Mouse (Mus musculus) midbrain, embryonic 14.5 days (tissue): ENCODE measurements around the gene AI597479. TPM values are rescaled to one million over a fixed set of nuclear protein-coding genes. Genes with fewer than 3 reads are reported as not detected.

Experiments
- ATAC-seq: fragments of 200-750 bp; cut with Nextera tagmentation; 2 replicates; pipeline ENCODE4 v1.8.0; 2017; ENCODE audit warnings: moderate number of reproducible peaks, moderate library complexity; ENCODE audit not compliant: low FRiP score, low TSS enrichment
- DNase-seq: peaks from one replicate; pipeline ENCODE4 v3.0.0-alpha.2; 2015
- H3K27ac ChIP-seq: fragments of 300-500 bp; sonication (generic); replicated peaks from 2 replicates; pipeline ENCODE4 v1.5.1; 2014; ENCODE audit warnings: mild to moderate bottlenecking, low read depth, low read length, moderate library complexity
- H3K27me3 ChIP-seq: fragments of 300-500 bp; sonication (generic); 2 replicates; pipeline ENCODE4 v1.6.1; 2014; ENCODE audit warnings: low read length, control low read depth, mixed read lengths; ENCODE audit not compliant: control insufficient read depth, insufficient read depth
- H3K36me3 ChIP-seq: fragments of 300-500 bp; sonication (generic); 2 replicates; pipeline ENCODE4 v1.6.1; 2014; ENCODE audit warnings: low read length, control low read depth; ENCODE audit not compliant: control insufficient read depth, insufficient read depth
- H3K4me1 ChIP-seq: fragments of 300-500 bp; sonication (generic); 2 replicates; pipeline ENCODE4 v1.6.1; 2014; ENCODE audit warnings: mild to moderate bottlenecking, antibody characterized with exemption, low read length, control low read depth; ENCODE audit not compliant: control insufficient read depth, insufficient read depth
- H3K4me2 ChIP-seq: fragments of 300-500 bp; sonication (generic); 2 replicates; pipeline ENCODE4 v1.6.1; 2014; ENCODE audit warnings: mild to moderate bottlenecking, low read length, moderate library complexity
- H3K4me3 ChIP-seq: fragments of 300-500 bp; sonication (generic); replicated peaks from 2 replicates; pipeline ENCODE4 v1.5.1; 2014; ENCODE audit warnings: low read depth, low read length
- H3K9ac ChIP-seq: fragments of 300-500 bp; sonication (generic); replicated peaks from 2 replicates; pipeline ENCODE4 v1.6.1; 2014; ENCODE audit warnings: mild to moderate bottlenecking, low read length, moderate library complexity
- H3K9me3 ChIP-seq: fragments of 300-500 bp; sonication (generic); 2 replicates; pipeline ENCODE4 v1.6.1; 2016; ENCODE audit warnings: low read length, control low read depth, mixed read lengths; ENCODE audit not compliant: control insufficient read depth
- WGBS: fragments of 180-500 bp; shearing (Covaris S2); extraction: QIAGEN DNeasy Blood & Tissue Kit; methylation state at CpG from one replicate; pipeline ENCODE4 v1.1.7; 2014; 5-methylcytosine and 5-hydroxymethylcytosine counted together
- polyA plus RNA-seq: library from polyadenylated mRNA; unstranded; fragments of >200 nt; fragmentation: Nextera tagmentation; extraction: Ambion mirVana; gene quantifications from 2 replicates; pipeline ENCODE4 v1.2.1, GENCODE M21; 2014

AI597479 gene
- polyA plus RNA-seq, 1 experiment from 2014 or later, result 60.1 TPM

DNA sequence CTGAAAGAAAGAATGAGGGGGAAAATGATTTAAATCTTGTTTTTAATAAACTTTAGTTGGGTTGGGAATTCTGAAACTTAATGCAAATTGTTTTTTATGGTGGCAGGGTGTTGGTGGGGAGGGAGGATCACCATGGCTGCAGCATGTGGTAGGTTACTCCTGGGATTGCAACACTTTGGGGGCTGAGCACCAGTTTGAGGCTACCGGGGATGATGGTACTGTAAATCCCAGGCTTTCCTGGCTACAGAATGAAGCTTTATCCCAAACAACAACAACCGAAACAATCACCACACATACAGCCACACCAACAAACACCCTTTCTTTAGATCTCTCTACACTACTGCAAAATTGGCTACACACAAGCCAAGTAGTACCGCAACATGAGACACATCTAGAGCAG is 63.9 kb downstream of the AI597479 start:
- no peaks in the 10 kb centered on the region for H3K27me3 ChIP-seq
- no peaks in the 10 kb centered on the region for H3K36me3 ChIP-seq
- no peak overlapping the region for H3K4me3 ChIP-seq
- H3K4me1 ChIP-seq, result peaks cover 11% of the 10 kb centered on the region; the same call in 1 of the 2 replicates
- ATAC-seq, result no peak
- no peak overlapping the region for H3K27ac ChIP-seq
- no peak overlapping the region for H3K9ac ChIP-seq
- no peak for DNase-seq
- WGBS, result 91% methylated on average over 3 of the region's 3 CpGs
- H3K9me3 ChIP-seq, result no peaks in the 10 kb centered on the region
- H3K4me2 ChIP-seq, result peak overlapping the region; percentile 84

DNA sequence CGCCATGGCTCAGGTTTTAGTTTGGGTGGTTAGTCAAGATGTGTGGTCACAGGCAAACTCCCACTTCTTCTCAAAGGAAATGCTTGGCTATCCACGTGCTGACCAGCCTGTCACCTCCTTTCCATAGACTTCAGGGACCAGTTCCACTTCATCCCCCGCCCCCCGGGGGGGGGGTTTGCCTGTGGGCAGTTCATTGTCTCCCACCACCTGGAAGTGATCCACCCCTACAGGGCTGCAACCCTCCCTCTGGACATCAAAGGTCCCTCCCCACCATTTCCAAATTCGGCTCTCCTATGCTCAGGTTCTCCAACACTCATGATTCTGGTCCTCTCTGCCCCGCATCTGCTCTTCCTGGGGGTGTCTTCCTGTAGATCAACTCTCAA is 64.6 kb downstream of the AI597479 start:
- H3K9ac ChIP-seq, result peak overlapping the region; percentile 86
- H3K4me3 ChIP-seq, result peak overlapping the region; percentile 73
- no peaks in the 10 kb centered on the region for H3K9me3 ChIP-seq
- H3K27ac ChIP-seq, result peak overlapping the region; percentile 46; the same call in 1 of the 2 replicates
- ATAC-seq (peak; percentile 46), DNase-seq (no peak)
- H3K27me3 ChIP-seq, result no peaks in the 10 kb centered on the region
- H3K4me2 ChIP-seq, result peak overlapping the region; percentile 84
- 6% methylated on average over 6 of the region's 6 CpGs for WGBS
- H3K36me3 ChIP-seq, result no peaks in the 10 kb centered on the region
- H3K4me1 ChIP-seq, result peaks cover 11% of the 10 kb centered on the region; the same call in 1 of the 2 replicates

DNA sequence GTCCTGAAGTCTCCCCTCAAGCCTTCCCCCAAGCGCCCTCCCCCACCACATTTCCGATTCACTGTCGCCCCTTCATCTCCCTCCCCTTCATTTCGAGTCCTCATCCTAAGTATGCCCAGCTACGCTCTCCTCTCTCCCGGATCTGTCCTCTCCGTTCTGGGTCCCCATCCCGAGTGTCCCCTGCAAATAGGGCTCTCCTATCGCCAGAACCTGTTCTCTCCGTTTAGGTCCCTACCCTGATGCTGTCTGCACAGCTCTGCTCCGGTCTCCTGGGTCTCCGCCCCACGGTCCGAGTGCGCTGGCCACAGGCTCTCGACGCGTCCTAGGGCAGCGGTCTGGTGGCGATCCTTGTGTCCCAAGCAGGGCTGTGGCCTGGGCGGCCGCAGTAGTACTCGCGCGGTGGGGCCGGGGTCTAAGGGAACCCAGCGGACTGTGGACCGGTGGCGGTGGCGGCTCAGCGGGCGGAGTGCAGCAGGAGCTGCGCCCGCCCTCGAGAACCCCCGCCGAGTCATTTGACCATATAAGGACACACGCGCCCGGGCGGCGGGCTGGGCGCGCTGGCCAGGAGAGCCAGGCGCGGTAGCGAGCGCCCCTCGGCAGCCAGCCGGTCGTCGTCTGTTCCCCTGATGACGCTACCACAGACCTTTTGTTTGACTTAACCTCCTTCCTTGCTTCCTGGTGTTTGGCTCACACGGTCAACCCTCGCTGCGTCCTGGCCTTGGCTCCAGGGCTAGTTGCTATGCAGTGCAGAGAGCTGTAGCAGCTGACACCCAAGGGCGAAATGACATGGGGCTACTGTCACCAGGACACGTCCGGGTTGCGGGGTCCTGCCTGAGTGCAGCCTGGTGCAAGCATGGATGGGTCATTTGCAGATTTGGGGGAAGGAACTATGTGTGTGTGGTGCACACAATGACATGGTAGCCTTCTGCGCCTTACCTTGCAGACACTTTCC is 65.2 kb downstream of the AI597479 start:
- Histone ChIP-seq H3K9me3 (no peaks in the 10 kb centered on the region), H3K4me1 (peaks cover 11% of the 10 kb centered on the region; the same call in 1 of the 2 replicates), H3K4me3 (peak overlapping the region; percentile 73), H3K27ac (peak overlapping the region; percentile 46), H3K9ac (peak overlapping the region; percentile 86), H3K27me3 (no peaks in the 10 kb centered on the region), H3K4me2 (peak overlapping the region; percentile 84), H3K36me3 (no peaks in the 10 kb centered on the region)
- 4% methylated on average over 61 of the region's 61 CpGs for WGBS
- ATAC-seq, result peak; percentile 89
- peak; percentile 88 for DNase-seq

DNA sequence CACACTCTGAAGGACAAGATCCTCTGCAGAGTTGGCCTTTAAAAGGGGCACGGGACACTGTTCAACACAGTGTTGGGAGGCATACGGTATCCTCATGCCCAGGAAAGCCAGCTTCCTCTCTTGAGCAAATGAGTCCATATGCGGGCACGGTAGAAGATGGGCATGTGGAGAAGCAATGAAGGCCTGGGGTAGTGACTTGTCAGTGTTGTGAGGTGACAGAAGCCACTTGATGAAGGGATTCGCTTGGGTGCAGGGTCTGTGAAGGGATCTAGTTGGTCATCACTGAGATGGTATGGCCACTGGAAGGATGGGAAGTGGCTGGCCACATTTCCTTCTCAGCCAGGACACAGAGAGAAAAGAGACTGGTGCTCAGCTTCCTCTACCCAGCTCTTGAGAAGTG is 66.1 kb downstream of the AI597479 start:
- H3K9me3 ChIP-seq, result no peaks in the 10 kb centered on the region
- H3K4me2 ChIP-seq, result no peak overlapping the region
- H3K27me3 ChIP-seq, result no peaks in the 10 kb centered on the region
- no peaks in the 10 kb centered on the region for H3K36me3 ChIP-seq
- H3K4me1 ChIP-seq, result peaks cover 11% of the 10 kb centered on the region; the same call in 1 of the 2 replicates
- DNase-seq (no peak), ATAC-seq (no peak)
- no peak overlapping the region for H3K9ac ChIP-seq
- no peak overlapping the region for H3K4me3 ChIP-seq
- WGBS, result 100% methylated on average over 5 of the region's 5 CpGs
- no peak overlapping the region for H3K27ac ChIP-seq

Other genes starting within 250 kb of the AI597479 start
- gene Mrps9, start 247.5 kb upstream of the AI597479 start, polyA plus RNA-seq, result 35.3 and 39.4 TPM in 2 replicates
- 14.2 and 16.0 TPM in 2 replicates for gene Gpr45, start 145.8 kb upstream of the AI597479 start, polyA plus RNA-seq
- gene Tgfbrap1, start 73 bp upstream of the AI597479 start, polyA plus RNA-seq, result 17.2 and 21.9 TPM in 2 replicates
- 17.4 and 18.5 TPM in 2 replicates for gene Fhl2, start 98.3 kb downstream of the AI597479 start, polyA plus RNA-seq